Mouse (Mus musculus): ENCODE measurements around the gene Edc3. TPM values are rescaled to one million over a fixed set of nuclear protein-coding genes. Genes with fewer than 3 reads are reported as not detected.

Gene Edc3
- polyA plus RNA-seq, 1 experiment from 2014 or later, result 27.7 TPM

DNA sequence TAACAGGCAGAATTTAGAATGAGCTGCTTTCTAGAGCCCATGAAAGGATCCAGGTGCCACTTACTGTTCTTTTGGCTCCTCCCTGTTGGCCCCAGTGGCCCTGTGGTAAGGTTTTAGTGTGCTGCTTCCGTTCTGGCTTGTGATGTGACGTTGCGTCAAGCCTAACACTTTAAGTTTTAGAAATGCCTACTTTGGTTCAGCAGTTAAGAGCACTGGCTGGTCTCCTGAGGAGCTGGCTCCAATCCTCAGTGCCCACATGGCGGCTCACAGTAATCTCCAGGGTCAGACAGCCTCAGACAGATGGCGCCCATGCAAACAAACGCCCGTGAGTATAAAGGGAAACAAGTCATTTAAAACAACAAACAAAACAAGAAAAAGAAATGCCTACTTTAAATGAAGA lies 10.1 kb downstream of the Edc3 start:
- WGBS, result 87% methylated on average over 7 of the region's 7 CpGs
- no peaks in the 10 kb centered on the region for H3K27me3 ChIP-seq (ENCODE audit: control insufficient read depth, insufficient read depth, low read length)
- no peak overlapping the region for H3K27ac ChIP-seq (ENCODE audit: low read depth, low read length)
- no peaks in the 10 kb centered on the region for H3K9me3 ChIP-seq (ENCODE audit: control insufficient read depth, low read length)
- no peak for DNase-seq (ENCODE audit: low spot score, missing footprints)
- H3K36me3 ChIP-seq (ENCODE audit: control insufficient read depth, insufficient read depth, low read length), result peaks cover 12% of the 10 kb centered on the region
- no peak for ATAC-seq (ENCODE audit: low FRiP score)
- H3K9ac ChIP-seq (ENCODE audit: low read length), result no peak overlapping the region
- H3K4me3 ChIP-seq (ENCODE audit: low read depth, low read length), result no peak overlapping the region
- no peak overlapping the region for H3K4me2 ChIP-seq
- H3K4me1 ChIP-seq (ENCODE audit: control insufficient read depth, insufficient read depth, low read length), result no peaks in the 10 kb centered on the region

DNA sequence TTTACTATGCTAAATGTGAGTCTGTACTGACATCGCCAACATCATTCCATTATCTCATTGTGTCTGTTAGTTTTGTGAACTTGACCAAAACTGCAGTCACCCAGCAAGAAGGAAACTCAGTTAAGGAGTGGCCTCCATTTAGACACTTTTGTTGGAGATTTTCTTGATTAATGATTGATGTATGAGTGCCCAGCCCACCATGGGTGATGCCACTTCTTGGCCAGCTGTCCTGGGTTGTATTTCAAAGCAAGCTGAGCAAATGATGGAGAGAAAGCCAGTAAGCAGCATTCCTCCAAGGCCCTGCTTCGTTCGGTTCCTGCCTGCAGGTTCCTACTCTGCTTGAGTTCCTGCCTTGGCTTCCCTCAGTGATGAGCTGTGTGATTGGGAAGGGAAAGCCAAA lies 12.4 kb downstream of the Edc3 start:
- H3K4me2 ChIP-seq, result no peak overlapping the region
- no peak overlapping the region for H3K27ac ChIP-seq (ENCODE audit: low read depth, low read length)
- no peak overlapping the region for H3K4me3 ChIP-seq (ENCODE audit: low read depth, low read length)
- no peaks in the 10 kb centered on the region for H3K4me1 ChIP-seq (ENCODE audit: control insufficient read depth, insufficient read depth, low read length)
- ATAC-seq (ENCODE audit: low FRiP score) (no peak), DNase-seq (ENCODE audit: low spot score, missing footprints) (no peak)
- WGBS, result 92% methylated on average over 3 of the region's 3 CpGs
- H3K36me3 ChIP-seq (ENCODE audit: control insufficient read depth, insufficient read depth, low read length), result peaks cover 11% of the 10 kb centered on the region
- no peak overlapping the region for H3K9ac ChIP-seq (ENCODE audit: low read length)
- no peaks in the 10 kb centered on the region for H3K27me3 ChIP-seq (ENCODE audit: control insufficient read depth, insufficient read depth, low read length)
- H3K9me3 ChIP-seq (ENCODE audit: control insufficient read depth, low read length), result no peaks in the 10 kb centered on the region

- Histone ChIP-seq H3K4me3 (ENCODE audit: low read depth, low read length) (no peak overlapping the region), H3K9me3 (ENCODE audit: control insufficient read depth, low read length) (no peaks in the 10 kb centered on the region), H3K27ac (ENCODE audit: low read depth, low read length) (no peak overlapping the region), H3K9ac (ENCODE audit: low read length) (no peak overlapping the region), H3K4me2 (no peak overlapping the region), H3K27me3 (ENCODE audit: control insufficient read depth, insufficient read depth, low read length) (no peaks in the 10 kb centered on the region), H3K36me3 (ENCODE audit: control insufficient read depth, insufficient read depth, low read length) (peaks cover 12% of the 10 kb centered on the region), H3K4me1 (ENCODE audit: control insufficient read depth, insufficient read depth, low read length) (no peaks in the 10 kb centered on the region)
- DNase-seq (ENCODE audit: low spot score, missing footprints) (no peak), ATAC-seq (ENCODE audit: low FRiP score) (no peak)
- 97% methylated on average over 1 of the region's 1 CpGs for WGBS
Measured at GRCm38 (mm10) chr9:57722371-57722770, 14.0 kb downstream of the Edc3 start.

- Histone ChIP-seq H3K36me3 (ENCODE audit: control insufficient read depth, insufficient read depth, low read length) (peaks cover 12% of the 10 kb centered on the region), H3K4me1 (ENCODE audit: control insufficient read depth, insufficient read depth, low read length) (no peaks in the 10 kb centered on the region), H3K9ac (ENCODE audit: low read length) (no peak overlapping the region), H3K9me3 (ENCODE audit: control insufficient read depth, low read length) (no peaks in the 10 kb centered on the region), H3K27me3 (ENCODE audit: control insufficient read depth, insufficient read depth, low read length) (no peaks in the 10 kb centered on the region), H3K4me3 (ENCODE audit: low read depth, low read length) (no peak overlapping the region), H3K27ac (ENCODE audit: low read depth, low read length) (no peak overlapping the region), H3K4me2 (no peak overlapping the region)
- WGBS, result 82% methylated on average over 5 of the region's 5 CpGs
- DNase-seq (ENCODE audit: low spot score, missing footprints), result no peak
- no peak for ATAC-seq (ENCODE audit: low FRiP score)
Measured at GRCm38 (mm10) chr9:57723315-57723715, 15.0 kb downstream of the Edc3 start.

DNA sequence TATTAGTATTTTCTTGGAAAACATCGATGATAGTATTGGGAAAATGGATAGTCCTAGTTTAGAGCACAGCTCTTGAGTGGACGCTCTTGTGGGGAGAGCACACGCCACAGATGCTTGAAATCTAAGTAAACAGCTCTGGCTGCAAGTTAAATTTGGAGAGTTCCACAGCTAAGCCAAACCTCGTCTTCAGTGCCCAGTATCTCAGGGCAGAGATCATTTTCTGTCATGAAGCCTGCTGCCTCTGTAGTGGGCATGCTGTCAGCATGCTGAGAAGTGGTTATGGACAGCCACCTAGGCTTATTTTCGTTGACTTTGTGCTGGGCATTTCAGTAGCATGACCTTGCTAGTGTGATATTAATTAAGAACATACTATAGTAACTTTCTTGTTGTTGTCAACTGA lies 15.5 kb downstream of the Edc3 start:
- 90% methylated on average over 5 of the region's 5 CpGs for WGBS
- H3K4me3 ChIP-seq (ENCODE audit: low read depth, low read length), result no peak overlapping the region
- no peak for DNase-seq (ENCODE audit: low spot score, missing footprints)
- ATAC-seq (ENCODE audit: low FRiP score), result no peak
- H3K36me3 ChIP-seq (ENCODE audit: control insufficient read depth, insufficient read depth, low read length), result peaks cover 10% of the 10 kb centered on the region
- H3K27me3 ChIP-seq (ENCODE audit: control insufficient read depth, insufficient read depth, low read length), result no peaks in the 10 kb centered on the region
- no peak overlapping the region for H3K4me2 ChIP-seq
- no peaks in the 10 kb centered on the region for H3K9me3 ChIP-seq (ENCODE audit: control insufficient read depth, low read length)
- no peaks in the 10 kb centered on the region for H3K4me1 ChIP-seq (ENCODE audit: control insufficient read depth, insufficient read depth, low read length)
- no peak overlapping the region for H3K9ac ChIP-seq (ENCODE audit: low read length)
- no peak overlapping the region for H3K27ac ChIP-seq (ENCODE audit: low read depth, low read length)

- Histone ChIP-seq H3K27me3 (ENCODE audit: control insufficient read depth, insufficient read depth, low read length) (no peaks in the 10 kb centered on the region), H3K4me1 (ENCODE audit: control insufficient read depth, insufficient read depth, low read length) (no peaks in the 10 kb centered on the region), H3K9ac (ENCODE audit: low read length) (no peak overlapping the region), H3K36me3 (ENCODE audit: control insufficient read depth, insufficient read depth, low read length) (peaks cover 10% of the 10 kb centered on the region), H3K9me3 (ENCODE audit: control insufficient read depth, low read length) (no peaks in the 10 kb centered on the region), H3K4me3 (ENCODE audit: low read depth, low read length) (no peak overlapping the region), H3K4me2 (no peak overlapping the region), H3K27ac (ENCODE audit: low read depth, low read length) (no peak overlapping the region)
- DNase-seq (ENCODE audit: low spot score, missing footprints) (no peak), ATAC-seq (ENCODE audit: low FRiP score) (no peak)
- 96% methylated on average over 3 of the region's 3 CpGs for WGBS
Measured at GRCm38 (mm10) chr9:57724701-57725100, 16.4 kb downstream of the Edc3 start.

DNA sequence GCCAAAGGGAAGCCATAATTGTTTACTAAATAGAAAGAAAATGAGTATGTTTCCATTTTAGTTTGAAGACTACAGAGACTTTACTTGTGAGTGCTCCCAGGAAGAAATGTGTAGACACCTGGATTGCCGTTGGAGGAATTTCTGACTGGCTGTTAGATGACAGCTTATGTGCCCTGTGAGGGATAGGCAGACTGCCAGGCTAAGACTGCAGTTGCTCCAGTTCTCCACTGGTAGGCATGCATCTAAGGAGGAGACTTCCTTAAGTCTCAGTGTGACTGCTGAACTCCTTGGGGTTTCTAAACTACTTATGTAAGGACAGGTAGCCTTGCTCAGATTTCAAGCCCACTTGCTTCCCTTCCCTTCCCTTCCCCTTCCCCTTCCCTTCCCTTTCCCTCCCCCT lies 20.0 kb downstream of the Edc3 start:
- no peak overlapping the region for H3K9ac ChIP-seq (ENCODE audit: low read length)

GRCm38 (mm10) chr9:57733606-57734005 lies 25.3 kb downstream of the Edc3 start:
- WGBS, result 98% methylated on average over 6 of the region's 6 CpGs
- ATAC-seq (ENCODE audit: low FRiP score) (no peak), DNase-seq (ENCODE audit: low spot score, missing footprints) (no peak)
- H3K27me3 ChIP-seq (ENCODE audit: control insufficient read depth, insufficient read depth, low read length), result no peaks in the 10 kb centered on the region
- no peaks in the 10 kb centered on the region; the same call in 1 of the 2 replicates for H3K36me3 ChIP-seq (ENCODE audit: control insufficient read depth, insufficient read depth, low read length)
- no peaks in the 10 kb centered on the region for H3K9me3 ChIP-seq (ENCODE audit: control insufficient read depth, low read length)
- no peak overlapping the region for H3K4me3 ChIP-seq (ENCODE audit: low read depth, low read length)
- H3K9ac ChIP-seq (ENCODE audit: low read length), result no peak overlapping the region
- no peak overlapping the region for H3K27ac ChIP-seq (ENCODE audit: low read depth, low read length)
- no peaks in the 10 kb centered on the region for H3K4me1 ChIP-seq (ENCODE audit: control insufficient read depth, insufficient read depth, low read length)
- H3K4me2 ChIP-seq, result no peak overlapping the region

More for the DNA sequence above, 20.0 kb downstream of the Edc3 start:
- Histone ChIP-seq H3K4me2 (no peak overlapping the region), H3K4me1 (ENCODE audit: control insufficient read depth, insufficient read depth, low read length) (no peaks in the 10 kb centered on the region), H3K9me3 (ENCODE audit: control insufficient read depth, low read length) (no peaks in the 10 kb centered on the region), H3K27me3 (ENCODE audit: control insufficient read depth, insufficient read depth, low read length) (no peaks in the 10 kb centered on the region), H3K4me3 (ENCODE audit: low read depth, low read length) (no peak overlapping the region), H3K36me3 (ENCODE audit: control insufficient read depth, insufficient read depth, low read length) (peaks cover 10% of the 10 kb centered on the region), H3K27ac (ENCODE audit: low read depth, low read length) (no peak overlapping the region)
- DNase-seq (ENCODE audit: low spot score, missing footprints), result no peak
- no peak for ATAC-seq (ENCODE audit: low FRiP score)
- 91% methylated on average over 1 of the region's 1 CpGs for WGBS

- H3K36me3 ChIP-seq (ENCODE audit: control insufficient read depth, insufficient read depth, low read length), result peaks cover 4% of the 10 kb centered on the region; the same call in 1 of the 2 replicates
- no peaks in the 10 kb centered on the region for H3K4me1 ChIP-seq (ENCODE audit: control insufficient read depth, insufficient read depth, low read length)
- H3K4me3 ChIP-seq (ENCODE audit: low read depth, low read length), result no peak overlapping the region
- H3K27me3 ChIP-seq (ENCODE audit: control insufficient read depth, insufficient read depth, low read length), result no peaks in the 10 kb centered on the region
- no peak overlapping the region for H3K27ac ChIP-seq (ENCODE audit: low read depth, low read length)
- H3K9ac ChIP-seq (ENCODE audit: low read length), result no peak overlapping the region
- H3K9me3 ChIP-seq (ENCODE audit: control insufficient read depth, low read length), result no peaks in the 10 kb centered on the region
- 91% methylated on average over 5 of the region's 5 CpGs for WGBS
- ATAC-seq (ENCODE audit: low FRiP score) (no peak), DNase-seq (ENCODE audit: low spot score, missing footprints) (no peak)
- no peak overlapping the region for H3K4me2 ChIP-seq
Measured at GRCm38 (mm10) chr9:57739863-57740262, 31.5 kb downstream of the Edc3 start.
